Mouse (Mus musculus) kidney, adult 2 months (tissue): ENCODE data around the gene Mettl18. TPM values are rescaled to one million over a fixed set of nuclear protein-coding genes. Genes with fewer than 3 reads are reported as not detected.
"Not testable (repeated sequence)": the region's sequence is repeated elsewhere in the genome, so short reads cannot be mapped to it uniquely, and the experiment has no call there.

Source experiments
- DNase-seq: peaks from one replicate; pipeline ENCODE4 v3.0.0; 2021
- H3K27ac ChIP-seq: fragments of 200-500 bp; 2 replicates; pipeline ENCODE4 v1.5.1; 2012; ENCODE audit warnings: low read depth, low read length, control low read depth, inconsistent platforms; ENCODE audit not compliant: insufficient read depth
- H3K27me3 ChIP-seq: fragments of 200-500 bp; replicated peaks from 2 replicates; pipeline ENCODE4 v1.6.1; 2012; ENCODE audit warnings: mild to moderate bottlenecking, moderate library complexity, low read length, inconsistent platforms; ENCODE audit not compliant: control insufficient read depth, insufficient read depth
- H3K36me3 ChIP-seq: fragments of 200-500 bp; 2 replicates; pipeline ENCODE4 v1.6.1; 2012; ENCODE audit warnings: mild to moderate bottlenecking, moderate library complexity, low read length, inconsistent platforms; ENCODE audit not compliant: control insufficient read depth, insufficient read depth
- H3K4me1 ChIP-seq: fragments of 200-500 bp; 2 replicates; pipeline ENCODE4 v1.6.1; 2011; ENCODE audit warnings: low read length; ENCODE audit not compliant: control insufficient read depth, insufficient read depth
- H3K4me3 ChIP-seq: fragments of 200-500 bp; 2 replicates; pipeline ENCODE4 v1.5.1; 2011; ENCODE audit warnings: mild to moderate bottlenecking, low read depth, low read length, control low read depth; ENCODE audit not compliant: insufficient read depth
- CTCF ChIP-seq: fragments of 200-500 bp; conservative IDR thresholded peaks from 2 replicates; pipeline ENCODE4 v1.5.1; 2011; ENCODE audit warnings: low read depth, mild to moderate bottlenecking, control low read depth, low read length, moderate library complexity, mixed read lengths; ENCODE audit not compliant: insufficient read depth, insufficient read length
- POLR2A ChIP-seq: fragments of 200-500 bp; IDR thresholded peaks from one replicate; pipeline ENCODE4 v1.6.1; 2011; ENCODE audit warnings: low read depth, low read length, control low read depth
- WGBS: fragments of 180-500 bp; shearing (Covaris S2); methylation state at CpG from one replicate; pipeline ENCODE4 v1.1.7; 2018; 5-methylcytosine and 5-hydroxymethylcytosine counted together
- polyA plus RNA-seq: library from polyadenylated mRNA; depleted of rRNA; stranded (reverse); fragments of >200 nt; gene quantifications from 2 replicates; pipeline ENCODE4 v1.2.3, GENCODE M21; 2012

Mettl18 gene
- polyA plus RNA-seq, 1 experiment: 1.4 TPM

GRCm38 (mm10) chr1:164018221-164018896, 23.7 kb downstream of the Mettl18 start:
- Histone ChIP-seq H3K36me3 (no peaks in the 10 kb centered on the region), H3K4me1 (no peaks in the 10 kb centered on the region), H3K4me3 (peak overlapping the region; percentile 1), H3K27ac (no peak overlapping the region), H3K27me3 (no peaks in the 10 kb centered on the region)
- TF ChIP-seq CTCF: no peak
- TF ChIP-seq POLR2A: no peak
- peak; percentile 24 for DNase-seq
- 37% methylated on average over 16 of the region's 16 CpGs for WGBS

- no peak for TF ChIP-seq CTCF
- TF ChIP-seq POLR2A: no peak
- Histone ChIP-seq H3K4me1 (no peaks in the 10 kb centered on the region), H3K27me3 (no peaks in the 10 kb centered on the region), H3K27ac (no peak overlapping the region), H3K4me3 (no peak overlapping the region), H3K36me3 (no peaks in the 10 kb centered on the region)
- WGBS: 87% methylated on average over 6 of the region's 6 CpGs
- DNase-seq: no peak
Measured at GRCm38 (mm10) chr1:164019789-164020188, 25.1 kb downstream of the Mettl18 start.

GRCm38 (mm10) chr1:164020746-164021145, 26.1 kb downstream of the Mettl18 start:
- DNase-seq, H3K4me3 ChIP-seq, H3K36me3 ChIP-seq, H3K4me1 ChIP-seq, H3K27me3 ChIP-seq, H3K27ac ChIP-seq: not testable (repeated sequence)
- 96% methylated on average over 3 of the region's 3 CpGs for WGBS

- H3K27ac ChIP-seq, H3K36me3 ChIP-seq, H3K27me3 ChIP-seq, H3K4me1 ChIP-seq, H3K4me3 ChIP-seq, DNase-seq: not testable (repeated sequence)
- 81% methylated on average over 5 of the region's 5 CpGs for WGBS
Measured at GRCm38 (mm10) chr1:164022106-164022505, 27.4 kb downstream of the Mettl18 start.

GRCm38 (mm10) chr1:164025685-164026084, 31.0 kb downstream of the Mettl18 start:
- DNase-seq: no peak
- H3K36me3 ChIP-seq: no peaks in the 10 kb centered on the region
- no peaks in the 10 kb centered on the region for H3K4me1 ChIP-seq
- H3K4me3 ChIP-seq: no peak overlapping the region
- no peaks in the 10 kb centered on the region for H3K27me3 ChIP-seq
- H3K27ac ChIP-seq: no peak overlapping the region
- TF ChIP-seq CTCF: no peak
- TF ChIP-seq POLR2A: no peak
- WGBS: 89% methylated on average over 4 of the region's 4 CpGs

- Histone ChIP-seq H3K4me1 (no peaks in the 10 kb centered on the region), H3K27ac (no peak overlapping the region), H3K27me3 (no peaks in the 10 kb centered on the region), H3K36me3 (no peaks in the 10 kb centered on the region), H3K4me3 (no peak overlapping the region)
- DNase-seq: peak; percentile 27
- WGBS: 61% methylated on average over 5 of the region's 5 CpGs
- no peak for TF ChIP-seq CTCF
- no peak for TF ChIP-seq POLR2A
Measured at GRCm38 (mm10) chr1:164027416-164027815, 32.7 kb downstream of the Mettl18 start.

- Histone ChIP-seq H3K4me3 (no peak overlapping the region), H3K27me3 (no peaks in the 10 kb centered on the region), H3K27ac (no peak overlapping the region), H3K4me1 (no peaks in the 10 kb centered on the region; the same call in 1 of the 2 replicates), H3K36me3 (no peaks in the 10 kb centered on the region)
- WGBS: 75% methylated on average over 10 of the region's 10 CpGs
- no peak for DNase-seq
- TF ChIP-seq POLR2A (no peak), CTCF (no peak)
Measured at GRCm38 (mm10) chr1:164040385-164041135, 45.9 kb downstream of the Mettl18 start.
